Mouse (Mus musculus) lung, adult 18-20 months (tissue): Measurements from ENCODE around the gene Zcchc14.
A peak's percentile ranks its signal among the peaks of the same experiment; 100 is the strongest.

Source experiments
- DNase-seq, 2 experiments: peaks; one replicate each; pipeline ENCODE4 v3.0.0; 2022; ENCODE audit warnings: mixed read lengths in 2 of 2

The Zcchc14 gene

GRCm38 (mm10) chr8:121583653-121584052 lies 69.0 kb downstream of the Zcchc14 start:
- peak in 1 of 2 experiments; percentile 54 for DNase-seq

DNA sequence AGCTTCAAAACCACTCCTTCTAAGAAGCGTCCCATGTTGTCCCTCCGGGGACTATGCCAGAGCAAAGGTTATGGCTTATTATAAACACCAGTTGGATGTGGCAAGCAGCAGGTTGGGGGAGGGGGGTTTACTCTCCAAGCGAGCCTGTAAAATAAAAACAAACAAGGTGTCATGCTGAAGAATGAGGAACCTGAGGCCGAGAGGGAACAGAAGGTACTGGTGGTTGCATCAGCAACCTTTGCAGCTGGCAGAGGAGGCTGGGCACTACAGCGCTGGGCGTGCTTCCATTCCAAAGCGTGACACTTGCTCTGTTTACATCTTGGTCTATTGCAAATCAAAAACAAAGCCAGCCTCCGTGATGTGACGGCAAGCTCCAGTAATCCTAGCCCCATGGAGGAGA lies 72.2 kb downstream of the Zcchc14 start:
- peak; percentile 75 to 88 for DNase-seq

DNA sequence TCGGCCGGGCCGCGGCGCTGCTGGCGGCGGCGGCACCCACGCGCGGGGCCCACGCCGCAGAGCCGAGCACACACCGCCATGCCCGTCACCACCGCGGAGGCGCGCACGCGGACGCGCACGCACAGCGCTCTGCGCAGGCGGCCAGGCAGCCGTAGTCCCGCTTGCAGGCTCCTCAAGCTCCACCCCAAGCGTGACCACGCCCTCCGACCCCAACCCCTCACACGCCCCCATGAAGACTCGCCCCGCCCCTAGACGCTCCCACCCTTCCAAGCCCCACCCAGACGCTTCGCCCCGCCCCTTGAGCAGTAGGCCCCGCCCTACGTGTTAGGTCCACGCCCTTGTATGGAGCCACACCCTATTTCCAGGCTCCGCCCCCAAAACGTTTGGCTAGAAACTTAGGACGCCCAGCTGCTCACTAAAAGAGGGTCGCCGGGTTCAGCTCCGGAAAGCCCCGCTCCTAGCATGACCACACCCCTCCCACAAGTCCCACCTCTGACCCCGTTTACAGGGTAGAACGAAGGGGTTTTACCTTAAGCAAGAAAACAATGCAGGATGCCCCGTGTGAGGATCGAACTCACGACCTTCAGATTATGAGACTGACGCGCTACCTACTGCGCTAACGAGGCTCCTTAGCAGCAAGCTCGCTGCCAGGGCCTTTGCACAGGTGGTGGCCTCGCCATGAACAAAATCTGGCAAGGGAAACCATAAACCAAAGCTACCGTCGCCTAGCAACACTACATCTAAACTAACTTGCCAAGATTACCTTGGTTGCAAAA lies 73.8 kb downstream of the Zcchc14 start, which contains the start of gene Fbxo31:
Gene Fbxo31 (minus strand): TSS at position 131 of the 776 bp plus-strand sequence.
- peak; percentile 91 to 93 for DNase-seq

DNA sequence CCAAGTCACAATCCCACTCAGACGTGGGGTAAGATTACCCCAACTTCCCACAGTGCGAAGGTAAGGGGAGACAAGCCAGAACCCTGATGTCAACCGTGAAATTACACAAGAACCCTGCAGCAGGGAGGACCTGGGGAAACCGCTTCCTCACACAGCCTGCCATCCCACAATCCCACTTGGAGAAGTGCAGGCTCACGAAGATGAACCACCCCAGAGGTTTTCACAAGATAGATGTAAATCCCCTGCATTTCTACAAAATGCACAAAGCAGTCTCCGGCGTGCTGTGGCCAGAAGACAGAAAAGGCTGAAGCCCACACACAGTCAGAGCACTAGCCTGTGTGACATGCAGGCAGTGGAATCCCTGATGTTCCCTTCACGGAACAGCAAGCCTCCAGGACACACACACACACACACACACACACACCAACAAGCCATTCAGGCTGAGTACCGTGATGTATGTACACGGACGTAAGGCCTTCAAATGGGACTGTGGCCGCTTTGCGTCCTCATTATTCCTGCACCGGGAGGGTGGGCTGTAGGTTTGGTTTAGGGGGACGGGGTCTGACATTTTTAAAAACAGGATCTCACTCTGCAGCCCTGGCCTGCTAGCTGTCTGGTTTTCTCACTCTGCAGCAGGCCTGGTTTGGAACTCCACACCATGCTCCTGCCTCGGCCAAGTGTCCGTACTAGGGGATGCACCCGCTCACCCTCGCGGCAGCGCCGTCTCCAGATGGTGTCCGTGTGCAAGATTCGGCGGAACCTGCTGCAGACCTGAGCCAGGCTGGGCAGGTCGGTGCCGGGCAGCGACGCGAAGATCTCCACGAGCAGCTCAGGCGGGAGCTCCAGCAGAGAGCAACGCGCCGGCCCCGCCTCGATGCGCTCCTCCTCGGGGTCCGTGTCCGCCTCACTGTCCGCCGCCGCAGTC lies 74.7 kb downstream of the Zcchc14 start:
- peak in 1 of 2 experiments; percentile 45 for DNase-seq

- no peak for DNase-seq
Measured at GRCm38 (mm10) chr8:121575661-121576060, 77.0 kb downstream of the Zcchc14 start.

GRCm38 (mm10) chr8:121573275-121573674 lies 79.4 kb downstream of the Zcchc14 start:
- peak; percentile 81 to 91 for DNase-seq

DNA sequence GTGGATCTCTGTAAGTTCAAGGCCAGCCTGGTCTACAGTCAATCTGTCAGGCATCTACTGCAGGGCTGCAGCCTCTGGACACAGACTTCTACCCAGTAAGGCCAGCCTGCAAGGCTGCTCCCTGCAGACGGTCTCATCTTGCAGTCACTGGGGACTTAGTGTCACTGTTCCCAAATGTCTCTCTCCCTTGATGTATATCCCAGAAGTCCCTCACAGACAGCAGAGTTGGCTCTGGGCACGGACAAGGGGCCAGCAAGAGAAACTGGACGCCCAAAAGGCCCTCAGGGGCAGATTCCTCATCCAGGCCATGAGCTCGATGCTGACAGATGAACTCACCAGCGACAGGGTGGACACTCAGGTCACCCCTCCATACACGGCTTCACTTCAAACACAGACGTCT lies 80.6 kb downstream of the Zcchc14 start:
- DNase-seq: no peak

GRCm38 (mm10) chr8:121570801-121571200 lies 81.9 kb downstream of the Zcchc14 start:
- DNase-seq: no peak

DNA sequence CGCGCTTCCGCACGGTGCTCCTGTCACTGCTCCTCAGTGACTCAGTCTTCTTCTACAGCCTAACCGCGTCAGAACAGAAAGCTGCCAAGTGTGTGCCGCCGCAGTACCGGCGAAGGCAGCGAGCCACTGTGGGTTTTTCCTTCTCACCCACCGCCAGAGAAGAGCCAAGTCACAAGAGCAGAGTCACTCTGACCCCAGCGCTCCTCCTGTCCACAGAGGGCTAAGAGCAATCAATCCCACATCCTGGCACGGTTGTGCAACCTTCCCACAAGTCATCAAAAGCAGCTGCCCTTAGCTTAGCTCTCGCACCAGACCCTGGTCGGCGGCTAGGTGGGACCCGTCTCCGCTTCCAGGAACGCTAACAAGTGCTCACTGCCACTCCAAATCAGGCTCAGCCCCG lies 82.4 kb downstream of the Zcchc14 start:
- peak; percentile 83 to 88 for DNase-seq

DNA sequence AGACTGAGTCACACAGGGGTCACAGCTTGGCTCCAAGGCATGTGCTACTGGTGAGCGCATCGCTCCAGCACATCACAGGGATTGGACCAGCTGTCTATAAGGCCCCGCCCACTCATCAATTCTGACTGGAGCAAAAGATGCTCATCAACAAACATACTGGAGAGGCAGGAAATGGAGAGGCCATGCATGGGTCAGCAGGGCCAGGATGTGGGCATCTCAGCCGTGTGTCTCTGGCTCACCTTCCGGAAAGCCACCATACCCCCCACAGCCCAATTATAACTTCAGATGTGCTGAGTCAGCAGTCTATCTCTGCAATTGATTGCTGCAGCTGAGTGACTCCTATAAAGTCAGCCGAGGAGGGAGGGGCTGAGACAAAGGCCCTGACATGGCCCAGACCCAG lies 84.4 kb downstream of the Zcchc14 start:
- DNase-seq: no peak

DNA sequence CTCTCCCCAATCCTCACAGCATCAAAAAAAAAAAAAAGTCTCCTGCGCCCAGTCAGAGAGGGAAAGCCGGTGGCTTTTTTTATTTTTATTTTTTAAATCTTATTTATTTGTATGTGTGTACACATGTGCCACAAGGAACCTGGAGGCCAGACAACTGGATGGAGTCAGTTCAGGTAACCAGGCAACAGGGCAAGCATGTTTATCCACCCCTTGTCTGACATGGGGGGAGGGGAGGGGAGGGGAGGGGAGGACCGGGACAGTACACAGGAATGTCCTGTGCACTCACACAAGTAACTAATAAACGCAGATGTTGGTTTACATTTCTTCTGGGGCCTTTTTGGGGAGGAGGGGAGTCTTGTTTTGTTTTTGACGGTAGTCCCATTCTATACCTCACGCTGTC lies 89.0 kb downstream of the Zcchc14 start:
- no peak for DNase-seq

DNA sequence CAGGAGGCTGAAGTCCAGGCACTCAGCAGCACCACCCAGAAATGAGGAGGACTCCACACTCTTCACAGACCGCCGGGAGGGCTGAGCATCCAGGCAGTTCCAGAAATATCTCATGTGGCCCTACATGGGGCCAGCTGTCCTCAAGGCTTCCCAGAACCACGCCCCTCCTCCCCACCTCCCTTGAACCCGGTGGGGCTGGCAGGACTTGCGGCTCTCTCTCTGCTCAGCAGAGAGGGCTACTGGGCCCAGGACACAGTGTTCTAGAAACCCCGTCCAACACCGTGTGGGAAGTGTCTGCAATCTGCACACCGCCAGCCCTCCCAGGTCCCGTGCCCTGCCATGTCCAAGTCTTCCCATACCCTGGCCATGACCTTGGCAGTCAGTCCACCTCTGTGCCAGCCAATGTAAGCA lies 89.8 kb downstream of the Zcchc14 start:
- DNase-seq: peak; percentile 87 to 94

DNA sequence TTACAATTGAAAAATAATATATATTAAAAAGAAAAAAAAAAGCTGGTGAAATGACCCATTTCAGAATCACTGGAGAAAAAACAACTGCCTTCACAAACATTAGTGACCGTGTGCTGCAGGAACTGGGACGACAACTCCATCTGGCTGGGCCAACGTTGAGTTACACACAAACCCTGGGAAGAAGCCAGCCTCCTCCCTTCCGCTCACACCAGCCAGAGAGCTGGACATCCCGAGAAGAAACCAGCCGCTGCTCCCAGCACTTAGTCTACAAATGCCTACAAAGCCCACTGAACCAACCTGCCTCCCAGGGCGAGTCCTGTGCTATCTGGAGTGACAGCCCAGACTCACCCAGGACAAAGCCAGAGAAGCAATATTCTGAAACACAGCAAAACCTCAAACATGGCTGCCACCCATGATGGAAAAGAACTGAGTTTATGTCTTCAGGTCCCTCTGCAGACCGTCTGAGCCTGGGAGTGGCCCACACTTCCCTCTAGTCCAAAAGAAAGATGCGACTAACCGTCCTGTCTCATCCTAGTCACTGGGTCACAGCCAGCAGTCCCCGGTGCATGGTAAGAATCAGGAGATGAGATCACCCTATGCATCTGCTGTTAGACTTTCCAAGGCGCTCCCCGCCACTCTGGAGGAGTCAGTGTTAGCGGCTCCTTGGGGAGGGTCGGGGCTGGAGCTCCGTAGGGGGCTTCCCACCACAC lies 90.9 kb downstream of the Zcchc14 start:
- DNase-seq: peak; percentile 43 to 67

- no peak for DNase-seq
Measured at GRCm38 (mm10) chr8:121560432-121561100, 92.1 kb downstream of the Zcchc14 start.

- DNase-seq: no peak
Measured at GRCm38 (mm10) chr8:121559801-121560200, 92.9 kb downstream of the Zcchc14 start.

DNA sequence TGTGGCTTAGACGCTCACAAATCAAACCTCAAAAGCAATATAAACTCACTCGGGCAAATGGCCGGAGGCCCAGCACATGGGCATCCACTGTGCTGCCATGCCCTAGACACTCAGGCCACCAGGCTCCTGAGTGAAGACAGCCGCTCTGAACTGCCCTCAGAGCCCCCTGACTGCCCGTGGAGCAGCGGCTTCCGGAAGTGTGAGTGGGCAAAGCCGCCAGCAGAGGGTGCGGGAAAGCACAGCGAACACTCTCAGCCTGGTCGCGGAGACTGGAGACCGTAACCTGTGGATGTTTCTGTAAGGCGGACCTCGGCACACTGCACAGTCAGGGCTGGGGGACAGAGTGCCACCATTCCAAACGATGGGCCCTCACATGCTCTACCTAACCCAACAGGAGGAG lies 94.2 kb downstream of the Zcchc14 start:
- DNase-seq: no peak

DNA sequence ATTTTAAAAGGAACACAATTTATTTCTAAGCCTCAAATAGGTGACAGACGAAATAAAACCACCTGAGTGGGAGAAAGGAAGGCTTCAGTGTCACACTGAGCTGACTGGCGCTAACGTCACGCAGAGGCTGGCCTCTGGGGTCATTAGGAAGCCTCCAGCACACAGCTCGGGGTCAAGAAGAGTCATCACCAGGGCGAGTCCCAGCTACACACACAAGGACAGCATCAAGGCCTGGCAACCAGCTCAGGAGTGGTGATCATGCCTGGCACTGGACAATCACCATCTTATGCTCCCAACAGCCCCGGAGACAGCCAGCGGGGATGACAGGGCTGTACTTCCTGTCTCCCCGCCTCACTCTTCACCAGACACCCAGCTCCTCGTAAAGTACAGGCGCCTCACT lies 95.0 kb downstream of the Zcchc14 start:
- DNase-seq: no peak

DNA sequence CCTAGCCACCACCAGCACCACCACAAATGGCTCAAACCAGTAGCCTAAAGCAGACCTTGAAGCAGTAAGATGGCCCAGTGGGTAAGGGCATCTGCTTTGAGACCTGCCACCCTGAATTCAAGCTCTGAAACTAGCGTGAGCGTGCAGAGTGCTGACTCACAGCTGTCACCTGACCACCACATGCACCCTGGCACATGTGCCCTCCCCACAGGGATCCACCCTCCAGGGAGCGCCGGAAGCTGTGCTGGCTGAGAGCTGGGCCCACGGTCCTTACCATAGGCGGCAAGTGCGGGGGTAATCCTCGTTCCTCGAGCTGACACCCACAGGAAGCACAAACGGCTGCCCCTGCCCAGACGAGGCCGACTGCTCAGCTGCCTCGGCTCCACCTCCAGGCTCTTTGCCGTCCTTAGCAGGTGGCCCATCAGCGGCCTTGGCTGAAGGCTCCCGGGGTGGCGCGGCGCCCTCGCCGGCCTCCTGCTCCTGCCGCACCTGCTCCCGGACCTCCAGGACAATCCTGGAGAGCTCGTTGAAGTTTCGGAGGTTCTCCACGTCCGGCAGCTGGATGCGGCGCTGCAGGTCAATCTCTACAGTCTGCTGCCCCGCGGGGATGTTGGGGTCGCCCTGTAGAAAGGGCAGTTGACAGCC lies 98.7 kb downstream of the Zcchc14 start:
- DNase-seq: no peak

DNA sequence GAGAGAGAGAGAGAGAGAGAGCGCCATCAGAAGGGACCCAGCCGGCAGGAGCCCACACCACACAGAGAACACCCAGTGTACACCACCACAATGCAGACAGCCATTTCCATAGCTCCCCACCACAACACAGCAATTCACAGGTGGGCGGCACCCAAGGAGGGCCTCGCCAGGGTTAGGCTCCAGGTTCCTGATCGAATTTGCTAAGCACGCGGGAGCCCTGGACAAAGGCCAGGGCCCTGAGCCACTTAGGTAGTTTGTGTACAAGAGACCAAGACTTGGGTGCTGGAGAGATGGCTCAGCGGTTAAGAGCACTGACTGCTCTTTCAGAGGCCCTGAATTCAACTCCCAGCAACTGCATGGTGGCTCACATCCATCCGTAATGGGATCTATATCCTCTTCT lies 100.2 kb downstream of the Zcchc14 start:
- DNase-seq: peak; percentile 36 to 50

GRCm38 (mm10) chr8:121551065-121551985 lies 101.4 kb downstream of the Zcchc14 start:
- peak in 1 of 2 experiments; percentile 33 for DNase-seq

GRCm38 (mm10) chr8:121550056-121550455 lies 102.6 kb downstream of the Zcchc14 start:
- DNase-seq: peak in 1 of 2 experiments; percentile 51
